Mouse (Mus musculus): ENCODE results near the gene Ralgapa2. TPM values are rescaled to one million over a fixed set of nuclear protein-coding genes. Genes with fewer than 3 reads are reported as not detected.

The Ralgapa2 gene
- total RNA-seq, 1 experiment from 2014 or later, result 23.9 TPM

DNA sequence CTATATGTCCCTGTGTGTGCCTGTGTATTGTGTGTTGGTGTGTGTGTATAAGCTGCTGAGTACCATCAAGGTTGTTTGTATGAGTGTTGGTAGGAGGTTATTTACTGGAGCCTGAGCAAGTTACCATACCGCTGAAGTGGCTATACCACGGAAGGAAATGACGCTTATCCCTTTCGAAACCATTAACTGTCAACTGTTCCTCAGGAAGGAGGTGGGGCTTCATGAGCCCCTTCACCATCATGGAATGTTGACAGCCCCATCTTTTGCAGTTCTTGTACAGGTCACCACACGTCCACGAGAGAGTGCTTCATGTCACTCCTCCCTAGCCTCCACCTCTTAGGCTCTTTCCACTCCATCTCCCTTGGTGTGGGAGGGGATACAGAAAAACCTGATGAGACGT, 314.2 kb downstream of the Ralgapa2 start:
- ATAC-seq (replicated peaks in 1 of 2; ENCODE audit: insufficient read depth in 1 of 2, low FRiP score in 2 of 2, low TSS enrichment in 1 of 2, low read depth in 1 of 2, poor library complexity in 2 of 2, severe bottlenecking in 2 of 2), result peak; percentile 97

- ATAC-seq (replicated peaks in 1 of 2; ENCODE audit: insufficient read depth in 1 of 2, low FRiP score in 2 of 2, low TSS enrichment in 1 of 2, low read depth in 1 of 2, poor library complexity in 2 of 2, severe bottlenecking in 2 of 2), result no peak
These were observed 316.0 kb downstream of the Ralgapa2 start for GRCm38 (mm10) chr2:146196126-146196525.

All from hematopoietic stem cell, adult 5-6 weeks (primary cell).